Mouse (Mus musculus): ENCODE measurements around the gene Ugt2a1. TPM values are rescaled to one million over a fixed set of nuclear protein-coding genes. Genes with fewer than 3 reads are reported as not detected.
"Not testable (repeated sequence)": the region's sequence is repeated elsewhere in the genome, so short reads cannot be mapped to it uniquely, and the experiment has no call there.

Ugt2a1 gene
- polyA plus RNA-seq, 1 experiment from 2014 or later, result not detected

GRCm38 (mm10) chr5:87424041-87424440 lies 66.6 kb downstream of the Ugt2a1 start, which contains the start of gene Ugt2b38:
Gene Ugt2b38, minus strand, starts transcription at chr5:87424203.
- H3K4me3 ChIP-seq (ENCODE audit: low read length); H3K9ac ChIP-seq (ENCODE audit: low read depth, low read length); H3K36me3 ChIP-seq (ENCODE audit: control insufficient read depth, insufficient read depth, low read length); H3K27me3 ChIP-seq (ENCODE audit: control insufficient read depth, insufficient read depth, low read length); H3K4me2 ChIP-seq (replicated peaks; ENCODE audit: low read depth, low read length); H3K9me3 ChIP-seq (ENCODE audit: control insufficient read depth, low read length); ATAC-seq (ENCODE audit: low FRiP score, low TSS enrichment); H3K27ac ChIP-seq (ENCODE audit: low read depth, low read length); H3K4me1 ChIP-seq (ENCODE audit: control insufficient read depth, insufficient read depth, low read length): not testable (repeated sequence)
- WGBS, result 81% methylated on average over 1 of the region's 2 CpGs

Other genes with a start within 250 kb of the Ugt2a1 start
- 4.5 and 17.1 TPM in 2 replicates for gene Ugt2b37, start 236.1 kb downstream of the Ugt2a1 start, polyA plus RNA-seq (2014; fragmentation: Nextera tagmentation; extraction: Ambion mirVana)
- gene Ugt2a3, start 153.7 kb downstream of the Ugt2a1 start, polyA plus RNA-seq (2014; fragmentation: Nextera tagmentation; extraction: Ambion mirVana), result not detected in 2 replicates
- 0.43 and 2.6 TPM in 2 replicates for gene Ugt2b38, start 66.7 kb downstream of the Ugt2a1 start, polyA plus RNA-seq (2014; fragmentation: Nextera tagmentation; extraction: Ambion mirVana)
- gene Ugt2a2, start 8.6 kb downstream of the Ugt2a1 start, polyA plus RNA-seq (2014; fragmentation: Nextera tagmentation; extraction: Ambion mirVana), result not detected in 2 replicates
- gene Gm43638, start 4.1 kb downstream of the Ugt2a1 start, polyA plus RNA-seq (2014; fragmentation: Nextera tagmentation; extraction: Ambion mirVana), result not detected in 2 replicates
- 1.1 and 1.6 TPM in 2 replicates for gene Sult1b1, start 47.3 kb upstream of the Ugt2a1 start, polyA plus RNA-seq (2014; fragmentation: Nextera tagmentation; extraction: Ambion mirVana)
- 16.7 and 31.0 TPM in 2 replicates for gene Sult1d1, start 78.2 kb upstream of the Ugt2a1 start, polyA plus RNA-seq (2014; fragmentation: Nextera tagmentation; extraction: Ambion mirVana)
- 1.2 and 1.4 TPM in 2 replicates for gene Sult1e1, start 100.7 kb upstream of the Ugt2a1 start, polyA plus RNA-seq (2014; fragmentation: Nextera tagmentation; extraction: Ambion mirVana)
- gene Csn1s1, start 175.3 kb upstream of the Ugt2a1 start, polyA plus RNA-seq (2014; fragmentation: Nextera tagmentation; extraction: Ambion mirVana), result not detected in 2 replicates
- gene Csn2, start 208.8 kb upstream of the Ugt2a1 start, polyA plus RNA-seq (2014; fragmentation: Nextera tagmentation; extraction: Ambion mirVana), result not detected in 2 replicates

Data from kidney, embryonic 14.5 days (tissue).